Mouse (Mus musculus): ENCODE data around the gene Tead1.

DNA sequence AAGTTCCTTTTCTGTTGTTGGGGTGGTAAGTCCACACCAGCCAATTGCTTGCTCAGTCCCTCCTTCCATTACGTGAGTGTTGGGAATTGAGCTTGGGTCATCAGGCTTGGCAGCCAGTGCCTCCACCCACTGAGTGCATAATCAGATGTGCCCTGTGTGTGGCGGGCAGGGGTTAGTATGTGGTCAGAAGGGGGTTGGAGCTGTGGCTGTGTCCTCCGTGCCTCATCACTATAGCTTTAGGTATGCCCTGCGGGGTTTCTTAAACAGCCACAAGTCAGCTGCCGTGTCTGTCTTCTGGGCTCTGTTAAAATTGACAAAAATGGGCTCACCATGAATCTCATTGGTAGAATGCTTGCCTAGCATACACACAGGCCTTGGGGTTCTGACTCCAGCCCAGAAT lies 227.7 kb downstream of the Tead1 start:
- TF ChIP-seq CTCF (IDR thresholded peaks at IDR 0.05; ENCODE audit: borderline replicate concordance, insufficient read depth, low read depth, low read length) (no peak), POLR2A (IDR thresholded peaks at IDR 0.05; ENCODE audit: borderline replicate concordance, insufficient read depth, low read length) (no peak)
